Mouse (Mus musculus) forebrain, embryonic 15.5 days (tissue): ENCODE data around the gene Mybpc1. TPM values are rescaled to one million over a fixed set of nuclear protein-coding genes. Genes with fewer than 3 reads are reported as not detected.

Source experiments
- polyA plus RNA-seq: library from polyadenylated mRNA; unstranded; fragments of >200 nt; fragmentation: Nextera tagmentation; extraction: Ambion mirVana; gene quantifications from 2 replicates; pipeline ENCODE4 v1.2.1, GENCODE M21; 2015

Gene Mybpc1
- polyA plus RNA-seq, 1 experiment from 2014 or later = 0.99 TPM

Other genes with a start within 250 kb of the Mybpc1 start
- 0.47 and 0.70 TPM in 2 replicates for gene Dram1, start 226.1 kb downstream of the Mybpc1 start, polyA plus RNA-seq
- gene Gnptab, start 226.0 kb downstream of the Mybpc1 start, polyA plus RNA-seq = 15.0 and 15.8 TPM in 2 replicates
- gene Sycp3, start 145.6 kb downstream of the Mybpc1 start, polyA plus RNA-seq = 0.40 and 0.65 TPM in 2 replicates
- 11.5 and 11.9 TPM in 2 replicates for gene Chpt1, start 101.1 kb downstream of the Mybpc1 start, polyA plus RNA-seq
- 0.10 TPM in 1 of 2 replicates, not detected in the other for gene Spic, start 79.9 kb upstream of the Mybpc1 start, polyA plus RNA-seq
- gene Arl1, start 125.7 kb upstream of the Mybpc1 start, polyA plus RNA-seq = 146 and 150 TPM in 2 replicates
- gene Utp20, start 221.7 kb upstream of the Mybpc1 start, polyA plus RNA-seq = 11.5 and 12.9 TPM in 2 replicates